Mouse (Mus musculus) left cerebral cortex, adult 2 months (tissue): Measurements from ENCODE around the gene Nefh. TPM values are rescaled to one million over a fixed set of nuclear protein-coding genes. Genes with fewer than 3 reads are reported as not detected.

Experiments
- DNase-seq, 2 experiments: peaks; one replicate each; pipeline ENCODE4 v3.0.0; 2021 to 2022; ENCODE audit warnings: low spot score in 2 of 2, mixed read lengths in 1 of 2; ENCODE audit errors: extremely low spot score in 1 of 2
- H3K27ac ChIP-seq: fragments of 200-600 bp; 2 replicates; pipeline ENCODE4 v1.8.1; 2022
- H3K4me3 ChIP-seq: fragments of 200-600 bp; 2 replicates; pipeline ENCODE4 v1.8.1; 2022
- CTCF ChIP-seq: fragments of 200-600 bp; IDR thresholded peaks from 2 replicates; pipeline ENCODE4 v1.8.1; 2022; ENCODE audit warnings: antibody characterized with exemption, mild to moderate bottlenecking, moderate library complexity
- intact Hi-C: fragments of 180-260 bp; cut with DNase I; formaldehyde crosslinking; loops from one replicate; pipeline ENCODE4 v1.15.1; 2025
- total RNA-seq, 2 experiments: library from RNA; stranded (reverse); gene quantifications; 2 replicates each; pipeline ENCODE4 v1.2.3; 2021

Nefh gene
- total RNA-seq, 2 experiments from 2014 or later: 47.9 to 54.5 TPM

GRCm38 (mm10) chr11:4974376-4975122 is 26.7 kb upstream of the Nefh start:
- Histone ChIP-seq H3K27ac (no peak overlapping the region), H3K4me3 (no peak overlapping the region)
- intact Hi-C loops: loop anchor here (1.0 kb wide), 1 partner anchor 58 kb away; no protein-coding TSS in a partner anchor
- DNase-seq: no peak
- TF ChIP-seq CTCF: no peak

DNA sequence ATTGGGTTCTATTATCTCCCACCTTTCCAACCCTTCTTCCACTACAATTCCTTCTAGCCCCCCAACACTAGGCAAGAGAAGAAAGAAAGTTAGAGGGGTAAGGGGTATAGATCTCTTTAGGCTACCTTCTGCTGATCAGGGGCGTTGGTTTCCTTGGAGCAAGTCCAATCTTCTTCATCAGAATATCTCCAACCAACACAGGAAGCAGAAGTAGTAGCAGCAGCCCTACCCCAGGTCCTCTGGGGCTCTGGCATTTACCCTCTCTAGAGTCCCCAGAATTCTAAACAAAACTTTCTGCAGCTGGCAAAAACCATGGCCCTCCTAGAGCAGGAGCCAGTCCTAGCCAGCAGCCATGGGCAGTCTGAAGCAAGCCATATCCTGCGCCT is 26.0 kb upstream of the Nefh start:
- TF ChIP-seq CTCF: no peak
- H3K27ac ChIP-seq: no peak overlapping the region
- intact Hi-C loops: no loop called here
- H3K4me3 ChIP-seq: no peak overlapping the region
- DNase-seq: no peak

- intact Hi-C loops: no loop called here
- Histone ChIP-seq H3K4me3 (no peak overlapping the region), H3K27ac (no peak overlapping the region)
- peak; percentile 72 for TF ChIP-seq CTCF
- peak in 1 of 2 experiments; percentile 50 for DNase-seq
Observed at GRCm38 (mm10) chr11:4972967-4973870, 25.4 kb upstream of the Nefh start.

DNA sequence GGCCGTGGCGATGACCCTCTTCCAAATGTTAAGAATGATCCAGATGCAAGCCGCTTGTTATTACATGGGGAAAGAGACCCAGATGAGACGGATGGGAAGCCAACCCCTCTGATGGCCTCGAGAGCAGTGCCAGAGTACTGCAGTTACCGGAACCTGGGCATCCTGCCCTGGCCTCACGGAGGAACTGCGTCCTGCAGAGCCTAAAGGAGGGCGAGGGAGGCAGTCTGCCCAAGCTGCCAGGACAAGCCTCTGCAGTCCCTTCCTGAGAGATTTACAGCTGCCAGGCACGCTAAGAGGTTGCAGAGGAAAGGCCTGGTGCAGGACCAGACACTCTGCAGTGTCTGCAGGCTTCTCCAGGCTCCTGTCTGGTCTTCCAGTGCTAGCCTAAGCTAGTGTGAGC is 20.5 kb upstream of the Nefh start:
- DNase-seq: no peak
- H3K4me3 ChIP-seq: no peak overlapping the region
- H3K27ac ChIP-seq: no peak overlapping the region
- TF ChIP-seq CTCF: no peak
- intact Hi-C loops: no loop called here

- DNase-seq: no peak
- Histone ChIP-seq H3K27ac (no peak overlapping the region), H3K4me3 (no peak overlapping the region)
- intact Hi-C loops: no loop called here
- TF ChIP-seq CTCF: no peak
Observed at GRCm38 (mm10) chr11:4967549-4967948, 19.7 kb upstream of the Nefh start.

DNA sequence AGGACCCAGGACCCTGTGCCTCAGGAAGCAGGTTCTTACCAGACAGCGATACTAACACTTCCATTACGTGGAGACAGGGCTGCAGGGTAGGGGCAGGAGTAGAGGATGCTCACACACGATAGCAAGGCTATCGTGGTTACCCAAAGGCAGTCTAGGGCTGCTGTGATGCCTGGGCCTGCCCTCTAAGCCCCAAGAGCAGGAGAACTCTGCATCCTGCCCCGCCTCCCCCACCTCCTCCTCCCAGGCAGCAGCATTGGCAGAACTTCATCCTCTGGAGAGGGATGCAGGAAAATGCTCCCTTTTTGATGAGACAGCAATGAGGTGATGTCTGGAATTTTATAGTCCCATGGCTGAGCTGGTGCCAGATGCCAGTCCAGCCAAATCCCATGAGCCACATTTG is 19.0 kb upstream of the Nefh start:
- TF ChIP-seq CTCF: no peak

GRCm38 (mm10) chr11:4966325-4966724 is 18.5 kb upstream of the Nefh start:
- no peak for TF ChIP-seq CTCF
- Histone ChIP-seq H3K27ac (no peak overlapping the region), H3K4me3 (no peak overlapping the region)
- DNase-seq: no peak
- intact Hi-C loops: no loop called here

More for the DNA sequence above, 19.0 kb upstream of the Nefh start:
- Histone ChIP-seq H3K4me3 (no peak overlapping the region), H3K27ac (no peak overlapping the region)
- no peak for DNase-seq
- intact Hi-C loops: no loop called here

DNA sequence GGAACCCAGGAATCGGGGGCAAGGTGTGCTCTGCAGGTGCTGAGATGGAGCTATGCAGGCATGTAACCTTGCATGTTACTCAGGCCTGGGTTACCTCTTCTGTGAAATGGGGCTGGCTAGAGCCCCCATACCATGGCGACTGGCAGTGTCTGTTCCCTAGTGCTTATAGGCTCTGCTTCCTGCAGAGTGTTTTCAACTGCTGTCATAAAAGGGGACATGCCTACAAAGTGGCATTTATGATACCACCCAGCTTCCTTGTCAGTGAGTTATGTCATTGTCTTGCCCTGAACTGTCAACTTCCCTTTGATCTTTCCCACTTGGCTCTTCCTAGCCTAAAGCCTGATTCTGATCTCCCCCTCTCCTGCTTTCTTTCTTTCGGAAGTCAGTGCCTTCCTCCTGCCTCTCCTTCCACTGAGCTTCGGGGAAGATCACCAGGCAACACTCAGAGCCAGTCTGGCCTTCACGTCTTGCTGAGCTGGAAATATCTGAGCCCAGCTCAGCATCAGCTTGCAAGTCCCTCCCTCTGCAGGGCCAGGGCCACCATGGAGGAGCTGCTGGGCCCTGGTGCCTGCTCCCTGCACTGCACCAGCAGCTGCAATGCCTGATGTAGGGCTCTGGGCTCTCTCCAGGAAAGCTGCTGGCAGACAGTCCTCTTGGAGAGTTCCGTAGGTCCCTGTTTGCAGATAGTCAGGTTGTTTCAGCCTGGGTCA is 15.4 kb upstream of the Nefh start:
- intact Hi-C loops: no loop called here
- TF ChIP-seq CTCF: no peak
- Histone ChIP-seq H3K27ac (no peak overlapping the region), H3K4me3 (no peak overlapping the region)
- DNase-seq: no peak

DNA sequence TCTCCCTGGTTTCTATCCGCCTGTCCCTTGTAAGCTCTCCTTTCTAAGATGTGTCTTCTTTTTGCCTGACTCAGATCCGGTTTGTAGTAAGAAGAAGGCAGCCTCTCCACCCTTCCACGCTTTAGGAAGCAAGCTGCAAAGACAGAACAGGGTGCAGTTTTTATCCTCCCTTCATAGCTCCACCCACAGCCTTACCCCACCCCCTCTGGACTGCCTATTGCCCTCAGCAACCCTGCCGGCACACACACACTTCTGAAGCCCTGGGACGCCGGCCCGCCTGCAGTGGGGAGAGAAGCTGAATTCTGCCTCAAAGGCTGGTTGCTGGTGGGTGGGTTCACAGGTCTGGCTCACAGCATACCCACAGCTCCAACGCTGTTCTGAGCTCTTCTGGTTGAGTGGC is 6.1 kb upstream of the Nefh start:
- H3K27ac ChIP-seq: no peak overlapping the region
- no peak for TF ChIP-seq CTCF
- intact Hi-C loops: no loop called here
- H3K4me3 ChIP-seq: no peak overlapping the region
- DNase-seq: peak; percentile 37 to 41

GRCm38 (mm10) chr11:4953401-4953800 is 5.5 kb upstream of the Nefh start:
- intact Hi-C loops: no loop called here

GRCm38 (mm10) chr11:4949256-4950044 is 1.6 kb upstream of the Nefh start:
- H3K4me3 ChIP-seq: peak overlapping the region; percentile 56
- intact Hi-C loops: no loop called here
- peak in 1 of 2 experiments; percentile 29 for DNase-seq
- H3K27ac ChIP-seq: peak overlapping the region; percentile 66
- TF ChIP-seq CTCF: no peak

More at GRCm38 (mm10) chr11:4953401-4953800, 5.5 kb upstream of the Nefh start:
- Histone ChIP-seq H3K27ac (no peak overlapping the region; the same call in 1 of the 2 replicates), H3K4me3 (no peak overlapping the region)
- DNase-seq: no peak
- TF ChIP-seq CTCF: no peak
